Mouse (Mus musculus): ENCODE measurements around the gene Dkkl1.

Gene Dkkl1

GRCm38 (mm10) chr7:45211851-45212251 is at the start of gene Dkkl1:
Gene Dkkl1 (minus strand): TSS chr7:45212147.
- DNase-seq = no peak

GRCm38 (mm10) chr7:45259281-45259680 is 47.3 kb upstream of the Dkkl1 start:
- no peak for DNase-seq

GRCm38 (mm10) chr7:45257063-45257840 is 45.3 kb upstream of the Dkkl1 start:
- DNase-seq = peak in 1 of 2 experiments; percentile 5

- DNase-seq = peak; percentile 21 to 23
These were observed 43.9 kb upstream of the Dkkl1 start for GRCm38 (mm10) chr7:45255822-45256221.

- DNase-seq = no peak
These were observed 41.9 kb upstream of the Dkkl1 start for GRCm38 (mm10) chr7:45253806-45254205.

- no peak for DNase-seq
These were observed 35.7 kb upstream of the Dkkl1 start for GRCm38 (mm10) chr7:45247666-45248065.

- no peak for DNase-seq
These were observed 29.4 kb upstream of the Dkkl1 start for GRCm38 (mm10) chr7:45241389-45241749.

- DNase-seq = peak; percentile 49 to 54
These were observed 28.9 kb upstream of the Dkkl1 start, which contains the start of gene Slc6a16 for GRCm38 (mm10) chr7:45240633-45241388. Gene Slc6a16 (plus strand): TSS chr7:45241085.

- no peak for DNase-seq
These were observed 28.2 kb upstream of the Dkkl1 start for GRCm38 (mm10) chr7:45240109-45240508.

GRCm38 (mm10) chr7:45238723-45239496 is 27.0 kb upstream of the Dkkl1 start, which contains the start of gene Cd37:
Gene Cd37 (minus strand): TSS chr7:45239115.
- peak in 1 of 2 experiments; percentile 42 for DNase-seq

GRCm38 (mm10) chr7:45237747-45238699 is 26.1 kb upstream of the Dkkl1 start:
- DNase-seq = no peak

GRCm38 (mm10) chr7:45235656-45236180 is 23.8 kb upstream of the Dkkl1 start:
- DNase-seq = no peak

GRCm38 (mm10) chr7:45234922-45235571 is 23.1 kb upstream of the Dkkl1 start:
- DNase-seq = peak; percentile 41 to 42

GRCm38 (mm10) chr7:45234333-45234841 is 22.4 kb upstream of the Dkkl1 start:
- no peak for DNase-seq

GRCm38 (mm10) chr7:45233580-45234332 is 21.8 kb upstream of the Dkkl1 start:
- peak in 1 of 2 experiments; percentile 23 for DNase-seq

GRCm38 (mm10) chr7:45232716-45233465 is 20.9 kb upstream of the Dkkl1 start:
- DNase-seq = no peak

GRCm38 (mm10) chr7:45231941-45232340 is 20.0 kb upstream of the Dkkl1 start:
- no peak for DNase-seq

GRCm38 (mm10) chr7:45231192-45231591 is 19.2 kb upstream of the Dkkl1 start:
- no peak for DNase-seq

Data from kidney, postnatal 36 days (tissue).